Mouse (Mus musculus) thymus, adult 2 months (tissue): ENCODE results near the gene Pgam1.

Experiments
- CTCF ChIP-seq: fragments of 200-500 bp; IDR thresholded peaks from 2 replicates; pipeline ENCODE4 v1.5.1; 2012; ENCODE audit warnings: mild to moderate bottlenecking, control low read depth, low read length, moderate library complexity, borderline replicate concordance; ENCODE audit not compliant: control insufficient read depth, poor library complexity, insufficient read depth; ENCODE audit errors: extremely low read depth
- POLR2A ChIP-seq: fragments of 200-500 bp; IDR thresholded peaks from 2 replicates; pipeline ENCODE4 v1.6.1; 2012; ENCODE audit warnings: mild to moderate bottlenecking, low read length, control low read depth, moderate library complexity; ENCODE audit not compliant: control insufficient read depth, poor library complexity, insufficient read depth; ENCODE audit errors: extremely low read depth

- no peak for TF ChIP-seq CTCF
- no peak for TF ChIP-seq POLR2A
These were observed 4.5 kb upstream of the Pgam1 start for GRCm38 (mm10) chr19:41907079-41907760.
